Mouse (Mus musculus): ENCODE data around the gene Hoxb6. TPM values are rescaled to one million over a fixed set of nuclear protein-coding genes. Genes with fewer than 3 reads are reported as not detected.

Hoxb6 gene
- total RNA-seq, 4 experiments from 2014 or later, result not detected

DNA sequence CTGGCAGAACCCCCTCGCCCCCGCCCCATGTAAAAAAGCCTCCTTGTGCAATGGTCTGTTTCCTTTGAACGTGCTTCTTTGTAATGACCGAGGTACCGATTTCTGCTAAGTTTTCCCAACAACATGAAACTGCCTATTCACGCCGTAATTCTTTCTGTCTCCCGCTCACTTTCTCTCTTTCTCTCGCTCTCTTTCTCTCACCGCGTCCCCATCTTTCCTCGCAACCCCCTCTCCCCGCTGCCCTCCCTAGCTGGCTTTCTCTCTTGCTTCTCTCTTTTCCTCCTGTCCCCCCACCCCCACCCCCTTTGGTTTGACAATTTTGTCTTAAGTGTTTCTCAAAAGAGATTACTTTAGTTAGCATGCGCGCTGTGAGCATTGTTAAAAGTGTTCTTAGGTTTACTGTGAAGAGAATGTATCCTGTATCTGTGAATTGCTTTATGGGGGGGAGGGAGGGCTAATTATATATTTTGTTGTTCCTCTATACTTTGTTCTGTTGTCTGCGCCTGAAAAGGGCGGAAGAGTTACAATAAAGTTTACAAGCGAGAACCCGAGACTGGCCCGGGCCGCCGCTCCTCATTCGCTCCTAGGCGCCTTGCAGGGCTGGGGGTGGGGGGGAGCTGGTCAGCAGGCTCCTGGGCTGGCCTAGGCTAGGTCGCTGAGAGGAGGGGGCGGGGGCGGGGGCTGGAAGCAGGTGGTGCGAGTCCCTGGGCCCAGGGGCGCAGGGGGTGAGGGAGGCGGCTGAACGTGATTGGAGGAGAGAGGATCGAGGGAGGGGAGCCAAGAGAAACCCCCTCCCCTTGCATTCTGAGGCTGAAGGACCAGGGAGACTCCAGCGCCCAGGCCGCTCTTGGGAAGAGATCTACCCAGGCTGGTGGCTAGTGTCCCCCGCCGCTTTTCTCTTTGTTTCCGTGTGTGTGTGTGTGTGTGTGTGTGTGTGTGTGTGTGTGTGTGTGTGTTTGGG lies 7.2 kb upstream of the Hoxb6 start:
- no peak for DNase-seq (ENCODE audit: low spot score in 2 of 2)

DNA sequence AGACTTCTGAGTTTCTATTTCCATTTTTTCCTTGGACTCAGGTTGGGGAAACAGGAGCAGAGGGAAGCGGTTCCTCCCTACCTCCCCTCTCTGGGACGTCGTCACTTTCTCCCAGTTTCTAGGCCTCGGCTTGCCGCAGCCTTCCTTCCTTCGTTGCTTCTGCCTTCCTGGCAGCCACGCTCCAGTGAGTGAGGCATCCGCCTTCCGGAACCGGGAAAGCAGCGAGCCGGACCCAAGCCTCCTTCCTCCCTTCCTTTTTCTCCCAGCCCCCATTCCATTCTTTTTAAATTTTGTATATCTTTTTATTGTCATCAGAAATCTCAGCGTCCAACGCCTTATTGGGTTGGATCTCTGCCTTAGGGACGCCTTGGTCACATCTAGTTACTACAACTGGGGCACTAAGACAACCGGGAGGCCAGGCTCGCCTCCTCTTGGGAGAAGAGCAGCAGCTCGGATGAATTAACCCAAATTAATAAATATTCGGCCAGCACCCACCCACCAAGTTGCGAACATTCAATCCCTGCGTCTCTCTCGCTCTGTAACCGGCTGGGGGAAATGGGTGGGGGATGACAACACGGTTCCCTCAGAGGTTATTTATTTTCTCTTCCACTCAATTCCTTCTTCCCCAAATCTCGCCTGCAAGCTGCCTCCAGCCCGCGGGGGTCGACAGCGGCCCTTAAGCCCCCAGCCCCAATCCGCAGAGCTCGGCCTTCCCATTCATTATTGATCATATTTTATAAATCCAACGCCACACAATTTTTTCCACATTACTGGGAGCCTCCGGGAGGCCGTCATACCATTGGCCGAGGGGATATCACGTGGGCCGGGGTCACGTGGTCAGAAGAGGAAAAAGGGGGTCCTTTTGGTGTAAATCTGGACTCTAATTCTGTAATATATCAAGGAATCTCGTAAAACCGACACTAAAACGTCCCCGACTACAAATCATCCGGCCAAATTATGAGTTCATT lies 6.2 kb upstream of the Hoxb6 start, which contains the start of gene Hoxb7:
Gene Hoxb7 (plus strand): TSS at position 853 of the 968 bp plus-strand sequence.
- DNase-seq (ENCODE audit: low spot score in 2 of 2), result no peak

DNA sequence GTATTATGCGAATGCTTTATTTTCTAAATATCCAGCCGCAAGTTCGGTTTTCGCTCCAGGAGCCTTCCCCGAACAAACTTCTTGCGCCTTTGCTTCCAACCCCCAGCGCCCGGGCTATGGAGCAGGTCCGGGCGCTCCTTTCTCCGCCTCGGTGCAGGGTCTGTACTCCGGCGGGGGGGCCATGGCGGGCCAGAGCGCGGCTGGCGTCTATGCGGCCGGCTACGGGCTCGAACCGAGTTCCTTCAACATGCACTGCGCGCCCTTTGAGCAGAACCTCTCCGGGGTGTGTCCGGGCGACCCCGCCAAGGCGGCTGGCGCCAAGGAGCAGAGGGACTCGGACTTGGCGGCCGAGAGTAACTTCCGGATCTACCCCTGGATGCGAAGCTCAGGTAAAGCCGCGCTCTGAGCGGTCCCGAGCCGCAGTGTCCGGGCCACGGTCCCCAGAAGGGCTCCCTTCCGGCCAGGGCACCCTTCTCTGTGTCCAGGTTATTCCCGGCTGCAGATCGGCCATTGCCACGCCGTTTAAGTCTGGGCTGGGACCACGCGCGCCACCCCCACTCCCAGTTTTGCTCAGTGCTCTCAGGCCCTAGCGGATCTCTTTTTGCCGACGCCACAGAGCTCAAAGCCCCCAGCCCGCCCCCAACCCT lies 5.4 kb upstream of the Hoxb6 start:
- no peak for DNase-seq (ENCODE audit: low spot score in 2 of 2)

DNA sequence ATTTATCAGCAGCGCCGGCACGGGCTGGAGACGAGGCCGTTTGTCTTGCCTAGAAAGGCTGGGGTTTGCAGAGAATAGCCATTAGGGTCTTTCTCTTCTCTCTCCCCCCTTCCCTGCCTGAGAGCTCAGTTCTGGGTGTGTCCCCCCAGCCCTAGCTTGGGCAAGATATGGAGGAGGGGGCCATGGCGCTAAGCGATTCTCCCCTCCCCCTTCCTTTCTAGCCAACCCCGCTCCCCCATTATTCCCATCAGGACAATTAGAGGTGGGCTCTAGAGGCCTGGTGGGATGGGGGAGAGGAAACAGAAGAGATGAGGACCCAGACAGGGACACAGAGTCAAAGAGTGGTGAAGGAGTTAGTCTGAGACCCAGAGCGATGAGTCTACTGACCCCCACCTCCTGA lies 4.9 kb upstream of the Hoxb6 start:
- DNase-seq (ENCODE audit: low spot score in 2 of 2), result no peak

DNA sequence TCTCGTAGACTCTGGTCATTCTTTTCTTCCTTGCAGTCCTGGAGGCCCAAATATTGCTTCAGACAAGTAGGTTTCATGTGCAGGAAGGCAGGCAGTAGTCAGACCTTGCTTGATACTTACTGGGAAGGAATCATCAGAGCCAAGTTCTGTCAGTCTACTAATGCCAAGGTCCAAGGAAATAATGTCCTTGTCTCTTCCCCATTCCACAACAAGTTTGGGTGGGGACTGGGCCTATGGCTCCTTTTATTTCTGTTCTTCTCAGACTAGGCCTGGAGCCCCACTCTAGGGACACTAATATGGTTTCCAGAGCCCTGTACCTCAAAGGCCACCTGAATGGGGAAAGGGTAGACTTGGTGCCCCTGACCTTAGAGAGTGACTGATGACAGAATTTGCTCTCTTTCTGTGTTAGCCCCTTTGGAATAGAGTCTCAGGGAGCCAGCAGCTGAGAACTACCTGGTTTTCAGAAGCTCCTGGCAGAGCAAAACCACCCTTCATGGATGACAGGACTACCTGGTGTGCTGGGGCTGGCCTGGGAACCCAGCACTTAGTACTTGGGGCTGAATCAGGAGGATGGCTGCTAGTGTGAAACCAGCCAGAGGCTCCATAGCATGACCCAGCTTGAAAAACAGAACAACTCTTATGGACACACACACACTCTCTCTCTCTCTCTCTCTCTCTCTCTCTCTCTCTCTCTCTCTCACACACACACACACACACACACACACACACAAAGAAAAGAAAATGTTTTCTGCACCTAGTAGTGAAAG lies 3.6 kb upstream of the Hoxb6 start:
- DNase-seq (ENCODE audit: low spot score in 2 of 2), result no peak

DNA sequence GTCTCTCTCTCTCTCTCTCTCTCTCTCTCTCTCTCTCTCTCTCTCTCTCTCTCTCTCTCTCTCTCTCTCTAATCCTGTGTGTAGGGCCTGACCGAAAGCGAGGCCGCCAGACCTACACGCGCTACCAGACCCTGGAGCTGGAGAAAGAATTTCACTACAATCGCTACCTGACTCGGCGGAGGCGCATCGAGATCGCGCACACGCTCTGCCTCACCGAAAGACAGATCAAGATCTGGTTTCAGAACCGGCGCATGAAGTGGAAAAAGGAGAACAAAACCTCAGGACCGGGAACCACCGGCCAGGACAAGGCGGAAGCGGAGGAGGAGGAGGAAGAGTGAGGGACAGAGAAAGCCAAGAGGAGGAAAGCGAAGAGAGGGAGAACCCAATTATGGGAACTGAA lies 3.0 kb upstream of the Hoxb6 start:
- DNase-seq (ENCODE audit: low spot score in 2 of 2), result no peak

DNA sequence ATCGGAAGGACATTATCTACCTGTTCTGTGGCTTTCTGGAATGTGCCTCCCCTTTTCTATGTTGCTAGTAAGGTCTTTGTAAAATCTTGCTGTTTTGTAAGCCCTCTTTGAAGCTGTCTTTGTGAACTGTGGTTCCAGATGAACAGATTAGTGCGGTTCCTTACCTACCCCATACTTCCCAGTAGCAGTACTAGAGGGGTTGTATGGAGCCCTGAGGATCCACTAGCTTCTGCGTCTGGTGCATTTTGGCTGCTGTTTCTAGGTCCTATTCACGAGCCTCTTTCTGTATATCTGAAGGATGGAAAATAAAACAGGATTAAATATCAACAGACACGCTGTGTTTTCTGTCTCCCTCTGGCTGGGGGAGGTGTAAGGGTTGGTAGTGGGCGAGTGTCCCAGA lies 2.4 kb upstream of the Hoxb6 start:
- no peak for DNase-seq (ENCODE audit: low spot score in 2 of 2)

DNA sequence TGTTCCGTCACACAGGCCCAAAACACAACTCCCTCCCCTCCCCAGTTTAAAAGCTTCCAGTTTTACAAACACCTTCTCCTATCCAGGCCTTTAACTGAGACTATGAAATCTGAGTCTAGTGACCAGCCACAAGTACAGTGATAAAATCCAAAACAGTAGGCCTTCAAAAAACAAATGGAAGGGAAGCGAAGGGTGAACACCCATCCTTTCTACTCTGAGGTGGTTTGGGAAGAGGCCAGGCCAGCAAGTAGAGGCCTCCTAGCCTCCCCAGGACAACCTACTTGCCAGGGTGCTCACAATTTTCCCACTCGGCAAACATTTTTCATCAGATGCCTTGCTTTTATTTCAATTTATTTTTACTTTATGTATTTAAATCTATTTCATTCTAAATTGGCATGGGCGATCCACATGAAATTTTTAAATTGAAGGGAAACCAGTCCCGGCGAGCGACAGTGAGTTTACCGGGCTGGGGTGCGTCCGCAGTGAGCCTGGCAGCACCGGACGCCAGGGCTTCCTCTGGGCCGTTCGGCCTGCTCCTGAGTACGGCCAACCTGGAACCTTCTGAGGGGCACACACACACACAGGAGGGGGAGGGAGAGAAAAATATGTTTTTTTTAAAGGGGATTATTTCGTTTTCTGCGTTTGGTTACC lies 1.4 kb upstream of the Hoxb6 start:
- DNase-seq (ENCODE audit: low spot score in 2 of 2), result no peak

DNA sequence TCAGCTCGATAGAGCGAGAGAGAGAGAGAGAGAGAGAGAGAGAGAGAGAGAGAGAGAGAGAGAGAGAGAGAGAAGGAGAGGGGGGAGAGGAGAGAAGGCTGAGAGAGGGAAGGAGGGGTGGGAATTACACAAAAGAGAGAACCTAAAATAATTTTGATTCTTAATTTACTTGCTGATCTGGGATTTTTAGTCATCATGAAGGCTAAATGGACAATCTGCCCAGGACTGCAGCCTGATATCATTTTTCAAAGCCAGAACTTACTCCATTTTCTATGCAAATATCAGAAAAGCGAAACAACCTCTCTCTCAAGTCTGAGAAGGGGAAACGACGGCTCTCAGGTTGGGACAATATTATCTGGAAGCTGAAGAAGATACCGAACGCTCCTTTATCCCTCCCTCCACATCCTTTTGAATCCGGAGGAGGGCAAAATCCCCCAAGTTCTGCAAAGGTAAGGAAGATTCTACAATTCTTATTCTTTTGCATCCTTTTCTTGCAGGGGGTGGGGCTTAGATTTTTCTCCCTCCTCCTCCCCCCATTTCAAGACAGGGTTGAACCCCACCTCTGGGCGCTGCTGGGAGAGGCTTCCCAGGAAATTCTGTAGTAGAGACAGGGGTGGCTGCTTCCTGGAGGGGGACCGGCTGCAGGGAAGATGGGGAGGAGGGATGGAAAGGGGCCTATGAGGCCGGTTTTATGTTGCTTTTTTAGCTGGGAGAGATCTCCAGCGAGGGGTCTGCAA lies 457 bp downstream of the Hoxb6 start:
- DNase-seq (ENCODE audit: low spot score in 2 of 2), result no peak

DNA sequence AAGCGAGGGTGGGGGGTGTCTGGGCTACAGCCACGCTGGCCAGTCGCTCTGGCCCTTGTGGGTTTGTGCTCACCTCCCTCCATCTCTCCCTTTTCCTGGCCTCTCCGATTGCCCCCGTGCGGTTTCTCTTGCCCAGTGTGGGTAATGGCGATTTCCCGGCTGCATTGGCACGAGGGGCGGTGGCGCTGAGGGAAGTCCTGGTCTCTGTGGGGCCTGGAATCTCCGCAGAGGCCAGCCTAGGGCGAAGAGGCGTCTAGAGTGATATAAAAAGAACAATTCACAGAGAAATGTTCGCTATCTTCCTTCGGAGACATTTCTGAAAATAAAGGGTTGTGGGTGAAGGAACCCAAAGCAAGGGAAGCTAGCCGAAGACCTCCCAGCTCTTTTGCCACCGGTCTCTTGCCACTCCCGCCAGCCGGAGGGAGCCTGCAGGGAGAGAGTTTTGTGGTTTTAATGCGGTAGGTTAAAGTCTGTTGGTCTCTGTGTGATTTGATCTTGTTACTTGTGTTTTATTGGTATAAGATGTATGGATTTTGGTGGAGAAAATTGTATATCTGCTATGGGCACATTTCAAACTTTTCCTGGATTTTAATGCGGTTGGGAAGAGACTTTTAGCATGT lies 1.1 kb downstream of the Hoxb6 start:
- no peak for DNase-seq (ENCODE audit: low spot score in 2 of 2)

DNA sequence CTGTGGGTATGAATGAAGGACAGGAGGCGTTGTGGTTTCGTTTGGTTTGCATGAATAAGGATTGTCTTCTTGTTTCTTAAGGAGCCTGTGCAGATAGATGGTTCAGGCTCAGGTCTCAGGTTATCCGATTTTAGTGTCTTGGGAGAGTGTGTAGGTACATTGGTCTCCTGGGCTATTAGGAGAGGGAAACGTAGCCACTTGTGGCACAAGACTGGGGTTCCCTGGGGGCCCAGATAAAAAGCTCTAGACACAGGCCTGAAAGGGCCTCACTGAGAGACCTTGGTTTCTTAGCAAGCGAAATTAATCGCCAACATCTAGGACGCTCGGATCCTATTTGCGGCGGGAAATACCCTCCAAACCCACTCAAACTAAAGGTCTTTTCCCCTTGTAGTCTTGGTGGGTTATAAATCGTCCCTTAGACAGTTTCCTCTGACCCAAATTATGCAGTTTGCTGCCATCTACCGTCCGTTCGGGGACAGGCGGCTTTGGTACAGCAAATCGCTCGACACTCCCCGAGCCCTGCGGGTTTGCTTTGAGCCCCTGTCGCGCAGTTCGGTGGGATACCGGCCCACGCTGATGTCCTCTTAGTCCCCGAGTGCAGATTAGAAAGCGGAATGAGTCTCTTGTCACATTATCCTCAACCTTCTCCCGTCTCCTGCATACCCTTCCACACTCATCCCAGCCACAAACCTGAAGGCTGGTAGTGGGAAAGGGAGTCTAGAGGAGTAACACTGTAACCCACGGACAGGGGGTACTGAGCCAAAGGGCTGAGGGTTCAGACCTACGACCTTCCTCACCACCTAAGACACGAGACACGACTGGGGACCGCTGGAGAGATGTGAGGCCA lies 2.2 kb downstream of the Hoxb6 start:
- peak in 1 of 2 experiments; percentile 40 for DNase-seq (ENCODE audit: low spot score in 2 of 2)

DNA sequence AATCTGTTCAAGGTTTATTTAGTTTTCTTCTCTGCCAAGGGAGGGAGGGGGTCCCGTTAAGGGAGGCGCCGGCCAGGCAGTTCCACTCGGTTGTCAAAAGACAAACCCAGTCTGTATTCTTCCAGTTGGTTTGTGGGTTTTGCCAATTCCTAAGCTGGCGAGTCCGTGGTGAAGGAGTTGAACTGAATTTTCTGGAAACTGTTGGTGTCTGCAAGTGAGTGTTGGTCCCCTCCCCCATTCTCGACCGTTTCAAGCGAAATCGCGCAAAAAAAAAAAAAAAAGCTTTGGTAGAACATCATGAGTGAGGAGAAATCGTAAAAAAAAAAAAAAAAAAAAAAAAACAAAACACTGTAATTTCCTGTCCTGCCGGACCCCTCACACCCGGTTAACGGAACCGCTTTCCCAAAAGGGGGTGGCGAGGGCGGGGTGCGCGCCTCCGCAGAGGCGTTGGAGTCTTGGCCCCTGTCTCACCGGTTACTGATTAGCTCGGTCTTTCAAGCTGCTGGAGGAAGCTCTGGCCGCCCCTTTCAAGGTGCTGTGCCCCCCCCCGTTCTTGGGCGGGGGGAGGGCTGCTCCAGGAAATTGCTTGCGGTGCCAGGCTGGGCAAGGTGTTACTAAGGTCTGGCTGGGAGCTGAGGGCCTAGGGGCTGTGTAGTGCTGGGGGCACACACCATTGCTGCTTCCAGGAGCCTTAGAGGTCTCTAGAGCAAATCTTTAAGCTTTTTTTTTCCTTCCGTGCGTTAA lies 3.0 kb downstream of the Hoxb6 start:
- DNase-seq (ENCODE audit: low spot score in 2 of 2), result no peak

DNA sequence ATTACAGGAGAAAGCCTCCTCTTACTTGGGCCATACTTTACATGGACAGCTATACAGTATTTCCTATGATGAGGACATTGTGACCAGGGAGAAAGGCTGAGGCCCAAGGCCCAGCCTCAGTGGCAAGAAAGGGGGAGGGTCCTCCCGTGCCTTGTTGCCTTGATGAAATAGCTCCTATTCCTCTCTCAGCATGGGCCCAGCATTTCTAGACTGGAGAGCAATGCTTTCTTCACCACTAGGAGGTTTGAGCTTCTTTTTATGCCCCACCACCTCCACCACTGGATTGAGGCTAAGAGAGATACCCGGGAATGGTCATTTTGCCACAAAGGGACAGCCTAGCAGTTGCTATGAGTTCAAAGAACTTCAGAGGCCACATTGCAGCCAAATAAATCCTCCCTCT lies 4.7 kb downstream of the Hoxb6 start:
- no peak for DNase-seq (ENCODE audit: low spot score in 2 of 2)

DNA sequence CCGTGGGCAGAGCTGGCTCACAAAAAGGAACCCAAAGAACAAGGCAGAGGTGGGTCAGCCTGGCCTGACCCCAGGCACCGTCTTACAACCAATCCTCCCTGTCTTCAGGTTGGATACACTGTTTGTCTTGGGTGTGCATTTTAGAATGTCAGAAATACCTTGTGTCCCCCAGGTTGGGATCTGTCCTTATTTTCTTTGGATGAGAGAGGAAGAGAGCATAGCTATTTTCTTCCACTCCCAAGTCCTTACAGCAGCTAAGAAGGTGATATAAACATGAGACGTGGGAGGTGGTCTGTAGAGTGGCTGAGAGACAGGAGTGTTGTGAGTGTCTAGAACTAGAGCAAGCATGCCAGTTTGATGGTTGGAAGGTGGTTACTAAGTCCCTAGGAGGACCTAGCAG lies 5.2 kb downstream of the Hoxb6 start:
- no peak for DNase-seq (ENCODE audit: low spot score in 2 of 2)

DNA sequence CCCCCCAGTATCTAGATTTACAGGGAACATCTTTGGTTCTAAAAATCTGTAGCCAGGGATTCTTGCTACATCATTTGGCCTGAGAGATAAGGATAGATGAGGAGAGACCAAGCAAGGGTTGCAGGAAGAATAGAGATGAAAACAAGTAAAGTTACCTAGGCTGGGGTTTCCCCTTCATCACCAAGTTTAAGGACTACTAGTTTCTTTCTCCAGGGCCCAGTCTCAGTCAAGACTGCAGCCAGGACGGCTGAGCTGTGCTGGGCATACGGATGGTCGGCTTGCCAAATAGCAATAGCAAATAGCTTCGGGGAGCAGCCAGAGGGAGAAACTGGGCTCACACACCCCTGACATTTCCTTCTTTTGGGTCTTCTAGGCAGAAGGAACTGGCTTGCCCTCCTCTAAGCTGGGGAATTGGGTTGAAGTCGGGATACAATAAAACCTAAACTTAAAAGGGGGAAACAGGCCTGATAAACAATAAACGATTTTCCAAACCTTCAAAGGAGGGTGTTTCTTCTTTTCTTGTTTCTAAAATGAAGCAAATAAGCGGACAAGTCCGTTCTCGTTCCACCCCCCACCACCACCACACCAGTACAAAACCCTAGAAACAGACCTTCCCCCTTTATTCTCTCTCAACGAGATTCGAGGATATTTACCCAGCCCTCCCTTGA lies 5.8 kb downstream of the Hoxb6 start:
- DNase-seq (ENCODE audit: low spot score in 2 of 2), result no peak

DNA sequence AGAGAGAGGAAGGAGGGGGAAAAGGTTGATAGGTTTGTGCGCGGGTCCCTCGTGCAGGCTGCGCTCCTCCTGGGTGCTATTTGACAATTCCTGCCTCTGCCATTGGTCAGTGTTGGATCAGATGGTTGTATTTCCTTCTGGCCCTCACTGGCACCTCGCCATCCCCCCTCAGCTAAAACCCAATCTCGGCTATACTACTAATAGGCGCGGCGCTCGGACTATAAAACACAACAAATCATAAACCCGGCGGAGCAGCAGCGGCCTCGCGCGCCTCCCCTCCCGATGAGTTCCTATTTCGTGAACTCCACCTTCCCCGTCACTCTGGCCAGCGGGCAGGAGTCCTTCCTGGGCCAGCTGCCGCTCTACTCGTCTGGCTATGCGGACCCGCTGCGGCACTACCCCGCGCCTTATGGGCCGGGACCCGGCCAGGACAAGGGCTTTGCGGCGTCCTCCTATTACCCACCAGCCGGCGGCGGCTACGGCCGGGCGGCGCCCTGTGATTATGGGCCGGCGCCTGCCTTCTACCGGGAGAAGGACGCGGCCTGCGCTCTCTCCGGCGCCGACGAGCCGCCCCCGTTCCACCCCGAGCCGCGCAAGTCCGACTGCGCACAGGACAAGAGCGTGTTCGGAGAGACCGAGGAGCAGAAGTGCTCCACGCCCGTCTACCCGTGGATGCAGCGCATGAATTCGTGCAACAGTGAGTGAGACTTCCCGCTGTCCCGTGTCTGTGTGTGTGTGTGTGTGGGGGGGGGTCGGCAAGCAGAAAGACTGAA lies 6.8 kb downstream of the Hoxb6 start:
- DNase-seq (ENCODE audit: low spot score in 2 of 2), result no peak

Data from left cerebral cortex, adult 8-10 months (tissue).